Mouse (Mus musculus) limb, embryonic 10.5 days (tissue): Measurements from ENCODE around the gene Jade3. TPM values are rescaled to one million over a fixed set of nuclear protein-coding genes. Genes with fewer than 3 reads are reported as not detected.

ENCODE experiments used
- DNase-seq: peaks from one replicate; pipeline ENCODE4 v3.0.0-alpha.2; 2017; ENCODE audit warnings: low spot score
- H3K27ac ChIP-seq: fragments of 300-500 bp; sonication (generic); 2 replicates; pipeline ENCODE4 v1.5.1; 2016; ENCODE audit warnings: mild to moderate bottlenecking
- H3K27me3 ChIP-seq: fragments of 300-500 bp; sonication (generic); 2 replicates; pipeline ENCODE4 v1.6.1; 2016; ENCODE audit warnings: low read depth, mild to moderate bottlenecking; ENCODE audit not compliant: poor library complexity, severe bottlenecking
- H3K36me3 ChIP-seq: fragments of 300-500 bp; sonication (generic); 2 replicates; pipeline ENCODE4 v1.6.1; 2016; ENCODE audit warnings: mild to moderate bottlenecking, moderate library complexity
- H3K4me1 ChIP-seq: fragments of 300-500 bp; sonication (generic); 2 replicates; pipeline ENCODE4 v1.6.1; 2016
- H3K4me3 ChIP-seq: fragments of 300-500 bp; sonication (generic); 2 replicates; pipeline ENCODE4 v1.5.1; 2016; ENCODE audit warnings: mild to moderate bottlenecking, moderate library complexity
- H3K9me3 ChIP-seq: fragments of 300-500 bp; sonication (generic); replicated peaks from 2 replicates; pipeline ENCODE4 v1.6.1; 2016; ENCODE audit warnings: mild to moderate bottlenecking
- WGBS: fragments of 180-500 bp; shearing (Covaris S2); methylation state at CpG from one replicate; pipeline ENCODE4 v1.1.7; 2016; 5-methylcytosine and 5-hydroxymethylcytosine counted together
- polyA plus RNA-seq: library from polyadenylated mRNA; unstranded; fragments of >200 nt; fragmentation: Nextera tagmentation; extraction: Ambion mirVana; gene quantifications from 2 replicates; pipeline ENCODE4 v1.2.1, GENCODE M21; 2016

The Jade3 gene
- polyA plus RNA-seq, 1 experiment from 2014 or later = 11.7 TPM

- no peak overlapping the region for H3K27ac ChIP-seq
- 52% methylated on average over 1 of the region's 1 CpGs for WGBS
- H3K4me3 ChIP-seq = no peak overlapping the region
- H3K36me3 ChIP-seq = no peaks in the 10 kb centered on the region
- no peaks in the 10 kb centered on the region for H3K4me1 ChIP-seq
- no peaks in the 10 kb centered on the region for H3K9me3 ChIP-seq
- no peak for DNase-seq
- H3K27me3 ChIP-seq = no peaks in the 10 kb centered on the region
These were observed 136.4 kb downstream of the Jade3 start for GRCm38 (mm10) chrX:20561846-20562245.

DNA sequence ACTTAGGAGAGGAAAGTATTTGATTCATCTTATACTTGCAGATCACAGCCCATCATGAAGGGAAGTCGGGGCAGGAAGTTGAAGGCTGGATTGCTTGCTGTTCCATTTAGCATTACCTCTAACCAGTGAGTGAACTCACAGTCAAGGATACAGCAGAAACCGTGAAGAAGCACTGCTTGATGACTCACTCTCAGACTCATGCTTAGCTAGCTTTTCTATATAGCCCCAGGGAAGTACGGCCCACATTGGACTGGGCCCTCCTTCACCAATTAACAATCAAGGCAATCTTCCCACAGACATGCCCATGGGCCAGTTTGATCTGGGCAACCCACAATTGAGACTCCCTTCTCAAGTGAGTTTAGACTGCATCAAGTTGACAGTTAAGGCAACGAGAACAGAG, 138.5 kb downstream of the Jade3 start:
- no peaks in the 10 kb centered on the region for H3K27me3 ChIP-seq
- H3K27ac ChIP-seq = no peak overlapping the region
- no peaks in the 10 kb centered on the region for H3K9me3 ChIP-seq
- H3K4me3 ChIP-seq = no peak overlapping the region
- 76% methylated on average over 4 of the region's 4 CpGs for WGBS
- H3K4me1 ChIP-seq = no peaks in the 10 kb centered on the region
- H3K36me3 ChIP-seq = no peaks in the 10 kb centered on the region
- no peak for DNase-seq

Other genes starting within 250 kb of the Jade3 start
- 0.39 and 0.65 TPM in 2 replicates for gene Slc9a7, start 133.9 kb upstream of the Jade3 start, polyA plus RNA-seq
- gene Rp2, start 61.2 kb upstream of the Jade3 start, polyA plus RNA-seq = 15.1 and 18.5 TPM in 2 replicates
- 0.20 and 0.21 TPM in 2 replicates for gene Rgn, start 124.1 kb downstream of the Jade3 start, polyA plus RNA-seq
- gene Rbm10, start 191.8 kb downstream of the Jade3 start, polyA plus RNA-seq = 110 and 111 TPM in 2 replicates
- 181 and 186 TPM in 2 replicates for gene Ndufb11, start 191.9 kb downstream of the Jade3 start, polyA plus RNA-seq
- 228 and 240 TPM in 2 replicates for gene Uba1, start 232.6 kb downstream of the Jade3 start, polyA plus RNA-seq